Comparison of ENCODE assay signal across 8 mouse cellular contexts in genomic region chr6:95621821-95622220, GRCm38 (mm10).
DNase-seq lines count a peak whose midpoint lies in the region; ATAC-seq and TF ChIP-seq lines count a peak whose summit lies in the region.

No protein-coding gene starts in this region.

- peak; percentile 88 for ATAC-seq in hindbrain, embryonic 16.5 days
- no peak for ATAC-seq in hindbrain, embryonic 11.5 days (ENCODE audit: low FRiP score)
- peak; percentile 86 for ATAC-seq in lung, embryonic 14.5 days (ENCODE audit: insufficient read depth)

- H3K9ac ChIP-seq in hindbrain, embryonic 16.5 days (ENCODE audit: low read depth, low read length): no peak overlapping the region
- H3K9ac ChIP-seq in hindbrain, embryonic 11.5 days (ENCODE audit: low read depth, low read length): no peak overlapping the region
- H3K9ac ChIP-seq in CH12.LX (ENCODE audit: insufficient read depth, low read depth): no peak overlapping the region
- H3K9ac ChIP-seq in lung, embryonic 14.5 days: no peak overlapping the region

- DNase-seq in hindbrain, embryonic 11.5 days (ENCODE audit: low spot score): no peak
- DNase-seq in CH12.LX (ENCODE audit: extremely low read depth) (no peak), MN1 (ENCODE audit: low spot score) (no peak)
- DNase-seq in cerebellum, adult 9-11 months: peak; percentile 16
- DNase-seq in heart, postnatal 10 days: peak; percentile 80 to 81
- DNase-seq in lung, embryonic 14.5 days: peak; percentile 87
- no peak for DNase-seq in retina, postnatal 1 day

- H3K27me3 ChIP-seq in hindbrain, embryonic 16.5 days (replicated peaks; ENCODE audit: control insufficient read depth, insufficient read depth, low read length): no peaks in the 10 kb centered on the region
- no peaks in the 10 kb centered on the region for H3K27me3 ChIP-seq in hindbrain, embryonic 11.5 days (ENCODE audit: control insufficient read depth, insufficient read depth, low read length)
- no peaks in the 10 kb centered on the region for H3K27me3 ChIP-seq in CH12.LX (replicated peaks)
- no peaks in the 10 kb centered on the region for H3K27me3 ChIP-seq in lung, embryonic 14.5 days (ENCODE audit: insufficient read depth, low read length)

- H3K9me3 ChIP-seq in hindbrain, embryonic 16.5 days (ENCODE audit: control insufficient read depth, low read length): no peaks in the 10 kb centered on the region
- no peaks in the 10 kb centered on the region for H3K9me3 ChIP-seq in hindbrain, embryonic 11.5 days (ENCODE audit: control insufficient read depth, low read length)
- no peaks in the 10 kb centered on the region for H3K9me3 ChIP-seq in CH12.LX (replicated peaks; ENCODE audit: low read length)
- H3K9me3 ChIP-seq in lung, embryonic 14.5 days (ENCODE audit: low read depth, low read length): no peaks in the 10 kb centered on the region

- no peaks in the 10 kb centered on the region for H3K36me3 ChIP-seq in hindbrain, embryonic 16.5 days (ENCODE audit: control insufficient read depth, insufficient read depth, low read length)
- H3K36me3 ChIP-seq in hindbrain, embryonic 11.5 days (ENCODE audit: control insufficient read depth, insufficient read depth, low read length): no peaks in the 10 kb centered on the region
- H3K36me3 ChIP-seq in CH12.LX (replicated peaks in 1 of 2; ENCODE audit: control insufficient read depth in 1 of 2, insufficient read depth in 1 of 2, low read length in 1 of 2): peaks cover 0 to 37% of the 10 kb centered on the region in 2 experiments
- H3K36me3 ChIP-seq in lung, embryonic 14.5 days (ENCODE audit: insufficient read depth): peaks cover 3% of the 10 kb centered on the region; the same call in 1 of the 2 replicates

- no peak for TF ChIP-seq CTCF in CH12.LX (conservative IDR thresholded peaks at IDR 0.05 in 1 of 2, IDR thresholded peaks at IDR 0.05 in 1 of 2; ENCODE audit: low read depth in 2 of 2, low read length in 2 of 2)
- no peak for TF ChIP-seq CTCF in lung, embryonic 14.5 days (IDR thresholded peaks at IDR 0.05; ENCODE audit: low read depth)

- no peaks in the 10 kb centered on the region for H3K79me2 ChIP-seq in CH12.LX (replicated peaks; ENCODE audit: control insufficient read depth, extremely low read depth, insufficient read depth, poor library complexity, severe bottlenecking)

- H3K4me3 ChIP-seq in hindbrain, embryonic 16.5 days (ENCODE audit: low read length): no peak overlapping the region
- H3K4me3 ChIP-seq in hindbrain, embryonic 11.5 days (ENCODE audit: low read depth, low read length): no peak overlapping the region
- no peak overlapping the region for H3K4me3 ChIP-seq in CH12.LX (replicated peaks in 1 of 3; ENCODE audit: low read depth in 2 of 3, low read length in 2 of 3, poor library complexity in 1 of 3)
- H3K4me3 ChIP-seq in lung, embryonic 14.5 days (ENCODE audit: low read depth, low read length): no peak overlapping the region

- TF ChIP-seq EP300 in CH12.LX (IDR thresholded peaks at IDR 0.05; ENCODE audit: low read length): no peak

- intact Hi-C loops in heart, postnatal 10 days (cut with DNase I): no loop called here

- no peak for TF ChIP-seq RAD21 in CH12.LX (IDR thresholded peaks at IDR 0.05; ENCODE audit: low read depth, low read length)

- in situ Hi-C loops in CH12.LX (cut with MboI; ENCODE audit: low pct_ligation_motif_present, low pct_unique_long_range_greater_than_20kb, low sequenced_read_pairs): no loop called here

- H3K27ac ChIP-seq in hindbrain, embryonic 16.5 days (ENCODE audit: low read depth, low read length): no peak overlapping the region
- no peak overlapping the region for H3K27ac ChIP-seq in hindbrain, embryonic 11.5 days (ENCODE audit: low read depth, low read length)
- H3K27ac ChIP-seq in CH12.LX (ENCODE audit: insufficient read depth, low read depth): no peak overlapping the region
- peak overlapping the region; percentile 30; the same call in 1 of the 2 replicates for H3K27ac ChIP-seq in lung, embryonic 14.5 days (ENCODE audit: low read depth)

- H3K4me1 ChIP-seq in hindbrain, embryonic 16.5 days (ENCODE audit: control insufficient read depth, insufficient read depth, low read depth, low read length): peaks cover 4% of the 10 kb centered on the region
- no peaks in the 10 kb centered on the region for H3K4me1 ChIP-seq in hindbrain, embryonic 11.5 days (replicated peaks; ENCODE audit: control insufficient read depth, insufficient read depth, low read length)
- H3K4me1 ChIP-seq in CH12.LX (ENCODE audit: control insufficient read depth in 1 of 2, insufficient read depth in 2 of 2): peaks cover 3 to 17% of the 10 kb centered on the region in 2 experiments; a peak in 3 of 4 replicates
- H3K4me1 ChIP-seq in lung, embryonic 14.5 days (ENCODE audit: insufficient read depth): no peaks in the 10 kb centered on the region

- dilution Hi-C loops in CH12.LX (cut with MboI; ENCODE audit: extremely low pct_ligation_motif_present, extremely low pct_unique_long_range_greater_than_20kb, low sequenced_read_pairs): no loop called here

- TF ChIP-seq POLR2A in CH12.LX (IDR thresholded peaks at IDR 0.05; ENCODE audit: low read depth, low read length): no peak

- 47% methylated on average over 2 of the region's 2 CpGs for WGBS in hindbrain, embryonic 16.5 days
- WGBS in hindbrain, embryonic 11.5 days: 89% methylated on average over 2 of the region's 2 CpGs
- 50% methylated on average over 2 of the region's 2 CpGs for WGBS in lung, embryonic 14.5 days

- no peak overlapping the region for H3K4me2 ChIP-seq in hindbrain, embryonic 16.5 days (ENCODE audit: low read length)
- no peak overlapping the region for H3K4me2 ChIP-seq in hindbrain, embryonic 11.5 days (replicated peaks; ENCODE audit: low read depth, low read length)
- H3K4me2 ChIP-seq in CH12.LX (ENCODE audit: insufficient read depth, low read depth, poor library complexity, severe bottlenecking): no peak overlapping the region
- no peak overlapping the region for H3K4me2 ChIP-seq in lung, embryonic 14.5 days

TF ChIP-seq in CH12.LX, 34 proteins besides CTCF, POLR2A, EP300 and RAD21:
- no peak for TF ChIP-seq JUND (conservative IDR thresholded peaks at IDR 0.05; ENCODE audit: low read depth, low read length)
- peak; percentile 43; the same call in 1 of the 2 replicates for TF ChIP-seq MXI1 (IDR thresholded peaks at IDR 0.05; ENCODE audit: low read depth, low read length)

Comparison
In these comparisons a context has a peak if more than half of its experiments do, and no peak if none do; other contexts are left out.
1. DNase-seq: peak in cerebellum, adult 9-11 months (single experiment), heart, postnatal 10 days (2 of 2) and lung, embryonic 14.5 days (single experiment); none in hindbrain, embryonic 11.5 days (single experiment), CH12.LX (single experiment), retina, postnatal 1 day (single experiment) and MN1 (single experiment).